Mouse (Mus musculus) MEL (cell line): ENCODE measurements around the gene Gzmm. TPM values are rescaled to one million over a fixed set of nuclear protein-coding genes. Genes with fewer than 3 reads are reported as not detected.

ENCODE experiments used
- DNase-seq: peaks from one replicate; pipeline ENCODE4 v3.0.0; 2011; ENCODE audit warnings: low read depth, low spot score
- H3K27ac ChIP-seq: 2 replicates; pipeline ENCODE4 v1.5.1; 2012; ENCODE audit warnings: low read depth, mild to moderate bottlenecking, control low read depth, low read length, moderate library complexity; ENCODE audit not compliant: control insufficient read depth
- H3K27me3 ChIP-seq, 2 experiments: fragments of 150-350 bp in 1 of 2; sonication (generic) in 1 of 2; 2 replicates each; pipeline ENCODE4 v1.6.1; 2012; ENCODE audit warnings: low read length in 2 of 2, mild to moderate bottlenecking in 2 of 2, improper control_type of control experiment in 1 of 2, moderate library complexity in 1 of 2; ENCODE audit not compliant: insufficient read depth in 2 of 2, control insufficient read depth in 1 of 2
- H3K36me3 ChIP-seq, 2 experiments: 2 replicates each; pipeline ENCODE4 v1.6.1; 2012 to 2014; ENCODE audit warnings: low read length in 2 of 2, improper control_type of control experiment in 1 of 2, inconsistent platforms in 1 of 2, mild to moderate bottlenecking in 1 of 2; ENCODE audit not compliant: insufficient read depth in 2 of 2, control insufficient read depth in 1 of 2
- H3K4me1 ChIP-seq, 2 experiments: fragments of 150-350 bp in 1 of 2; sonication (generic) in 1 of 2; 2 replicates each; pipeline ENCODE4 v1.6.1; 2012; ENCODE audit warnings: low read length in 2 of 2, improper control_type of control experiment in 1 of 2, mild to moderate bottlenecking in 1 of 2; ENCODE audit not compliant: insufficient read depth in 2 of 2, control insufficient read depth in 1 of 2
- H3K4me3 ChIP-seq, 2 experiments: fragments of 150-350 bp in 1 of 2; sonication (generic) in 1 of 2; 2 replicates each; pipeline ENCODE4 v1.5.1; 2012; ENCODE audit warnings: low read depth in 2 of 2, low read length in 2 of 2, mild to moderate bottlenecking in 2 of 2, moderate library complexity in 2 of 2, control low read depth in 1 of 2, improper control_type of control experiment in 1 of 2; ENCODE audit not compliant: control insufficient read depth in 1 of 2, insufficient read depth in 1 of 2
- H3K79me2 ChIP-seq: 2 replicates; pipeline ENCODE4 v1.6.1; 2012; ENCODE audit warnings: mild to moderate bottlenecking, low read length, moderate library complexity; ENCODE audit not compliant: control insufficient read depth, poor library complexity, insufficient read depth
- H3K9ac ChIP-seq: 2 replicates; pipeline ENCODE4 v1.6.1; 2012; ENCODE audit warnings: low read depth, mild to moderate bottlenecking, control low read depth, low read length, moderate library complexity; ENCODE audit not compliant: control insufficient read depth, poor library complexity, severe bottlenecking
- H3K9me3 ChIP-seq: fragments of 150-350 bp; sonication (generic); replicated peaks from 2 replicates; pipeline ENCODE4 v1.6.1; 2012; ENCODE audit warnings: mild to moderate bottlenecking, low read length, improper control_type of control experiment, moderate library complexity; ENCODE audit not compliant: insufficient read depth
- BHLHE40 ChIP-seq: IDR thresholded peaks from 2 replicates; pipeline ENCODE4 v1.6.1; 2012; ENCODE audit warnings: low read depth, mild to moderate bottlenecking, inconsistent platforms, low read length, improper control_type of control experiment, borderline replicate concordance
- CTCF ChIP-seq, 3 experiments: IDR thresholded peaks in 2 of 3; conservative IDR thresholded peaks in 1 of 3; 2 replicates each; pipeline ENCODE4 v1.5.1; 2011 to 2012; ENCODE audit warnings: low read length in 3 of 3, low read depth in 2 of 3, mild to moderate bottlenecking in 2 of 3, improper control_type of control experiment in 1 of 3, inconsistent platforms in 1 of 3, mixed read lengths in 1 of 3, moderate library complexity in 1 of 3; ENCODE audit not compliant: control insufficient read depth in 1 of 3, insufficient read depth in 1 of 3, poor library complexity in 1 of 3, severe bottlenecking in 1 of 3
- ELF1 ChIP-seq: IDR thresholded peaks from 2 replicates; pipeline ENCODE4 v1.6.1; 2014; ENCODE audit warnings: low read depth, mild to moderate bottlenecking, inconsistent platforms, low read length, improper control_type of control experiment, moderate library complexity
- EP300 ChIP-seq, 2 experiments: IDR thresholded peaks; 2 replicates each; pipeline ENCODE4 v1.6.1; 2011; ENCODE audit warnings: improper control_type of control experiment in 2 of 2, low read length in 2 of 2, low read depth in 1 of 2, mild to moderate bottlenecking in 1 of 2
- GATA1 ChIP-seq: IDR thresholded peaks from 2 replicates; pipeline ENCODE4 v1.6.1; 2011; ENCODE audit warnings: low read depth, low read length, improper control_type of control experiment
- KAT2A ChIP-seq: conservative IDR thresholded peaks from 2 replicates; pipeline ENCODE4 v1.6.1; 2012; ENCODE audit warnings: low read depth, low read length, improper control_type of control experiment, inconsistent platforms
- MAFK ChIP-seq: IDR thresholded peaks from 2 replicates; pipeline ENCODE4 v1.6.1; 2011; ENCODE audit warnings: low read depth, mild to moderate bottlenecking, low read length, improper control_type of control experiment, borderline replicate concordance
- MAZ ChIP-seq: IDR thresholded peaks from 2 replicates; pipeline ENCODE4 v1.6.1; 2012; ENCODE audit warnings: low read depth, mild to moderate bottlenecking, inconsistent platforms, low read length, improper control_type of control experiment
- MXI1 ChIP-seq: IDR thresholded peaks from 2 replicates; pipeline ENCODE4 v1.6.1; 2011; ENCODE audit warnings: mild to moderate bottlenecking, low read depth, low read length, improper control_type of control experiment
- RAD21 ChIP-seq: IDR thresholded peaks from 2 replicates; pipeline ENCODE4 v1.6.1; 2011; ENCODE audit warnings: mild to moderate bottlenecking, low read depth, low read length, improper control_type of control experiment
- RCOR1 ChIP-seq: IDR thresholded peaks from 2 replicates; pipeline ENCODE4 v1.6.1; 2012; ENCODE audit warnings: low read depth, mild to moderate bottlenecking, inconsistent platforms, low read length, improper control_type of control experiment
- SMC3 ChIP-seq: IDR thresholded peaks from 2 replicates; pipeline ENCODE4 v1.6.1; 2011; ENCODE audit warnings: low read depth, low read length, improper control_type of control experiment
- USF2 ChIP-seq, 2 experiments: IDR thresholded peaks; 2 replicates each; pipeline ENCODE4 v1.6.1; 2011 to 2012; ENCODE audit warnings: improper control_type of control experiment in 2 of 2, low read length in 2 of 2, borderline replicate concordance in 1 of 2, inconsistent platforms in 1 of 2, low read depth in 1 of 2, mild to moderate bottlenecking in 1 of 2; ENCODE audit not compliant: insufficient read depth in 1 of 2
- ZKSCAN1 ChIP-seq: IDR thresholded peaks from 2 replicates; pipeline ENCODE4 v1.6.1; 2012; ENCODE audit warnings: low read depth, mild to moderate bottlenecking, inconsistent platforms, low read length, improper control_type of control experiment, moderate library complexity
- ZNF384 ChIP-seq: IDR thresholded peaks from 2 replicates; pipeline ENCODE4 v1.6.1; 2012; ENCODE audit warnings: low read depth, mild to moderate bottlenecking, inconsistent platforms, low read length, improper control_type of control experiment
- polyA plus RNA-seq, 2 experiments: library from polyadenylated mRNA; stranded (reverse) in 1 of 2; unstranded in 1 of 2; fragments of >175 nt in 1 of 2; fragments of >200 nt in 1 of 2; gene quantifications; 2 replicates each; pipeline versions ENCODE4 v1.2.1 to v1.2.4; 2012; ENCODE audit warnings: low replicate concordance in 2 of 2, low read depth in 1 of 2; ENCODE audit not compliant: insufficient read length in 2 of 2, insufficient read depth in 1 of 2, missing spikeins in 1 of 2
- total RNA-seq: library from RNA; depleted of rRNA; stranded (reverse); fragments of 300-350 nt; gene quantifications from 2 replicates; pipeline ENCODE4 v1.2.3, GENCODE M21; 2012

Gzmm gene
- total and polyA plus RNA-seq, 3 experiments: 2.3 to 2.5 TPM; not detected in 1

- no peaks in the 10 kb centered on the region for H3K9me3 ChIP-seq
- H3K4me1 ChIP-seq: peaks cover 2 to 13% of the 10 kb centered on the region in 2 experiments; a peak in 3 of 4 replicates
- H3K9ac ChIP-seq: no peak overlapping the region
- H3K36me3 ChIP-seq: peaks cover 3 to 4% of the 10 kb centered on the region in 2 experiments; a peak in 2 of 4 replicates
- H3K27me3 ChIP-seq: no peaks in the 10 kb centered on the region
- no peak overlapping the region for H3K4me3 ChIP-seq
- DNase-seq: no peak
- no peak overlapping the region for H3K27ac ChIP-seq
- no peak for TF ChIP-seq RCOR1
- no peak for TF ChIP-seq BHLHE40
- H3K79me2 ChIP-seq: peaks cover 27% of the 10 kb centered on the region
These were observed 1.3 kb upstream of the Gzmm start for GRCm38 (mm10) chr10:79687513-79687912.

- no peak for TF ChIP-seq MXI1
- Histone ChIP-seq H3K9me3 (no peaks in the 10 kb centered on the region), H3K9ac (no peak overlapping the region), H3K4me1 (peaks cover 0 to 2% of the 10 kb centered on the region in 2 experiments; a peak in 1 of 4 replicates), H3K27ac (no peak overlapping the region), H3K27me3 (no peaks in the 10 kb centered on the region), H3K36me3 (peaks cover 0 to 3% of the 10 kb centered on the region in 2 experiments; a peak in 2 of 4 replicates), H3K79me2 (peaks cover 11% of the 10 kb centered on the region), H3K4me3 (no peak overlapping the region)
- DNase-seq: no peak
These were observed 358 bp downstream of the Gzmm start for GRCm38 (mm10) chr10:79689178-79689577.

- Histone ChIP-seq H3K27me3 (no peaks in the 10 kb centered on the region), H3K27ac (no peak overlapping the region)
These were observed 3.2 kb downstream of the Gzmm start for GRCm38 (mm10) chr10:79691986-79692548.

GRCm38 (mm10) chr10:79693580-79694378, 5.0 kb downstream of the Gzmm start:
- no peaks in the 10 kb centered on the region for H3K9me3 ChIP-seq
- no peaks in the 10 kb centered on the region for H3K36me3 ChIP-seq
- no peaks in the 10 kb centered on the region for H3K4me1 ChIP-seq
- no peak overlapping the region for H3K4me3 ChIP-seq
- no peaks in the 10 kb centered on the region for H3K79me2 ChIP-seq
- H3K27ac ChIP-seq: no peak overlapping the region
- no peak for DNase-seq
- no peak overlapping the region for H3K9ac ChIP-seq
- TF ChIP-seq MAZ (no peak), MAFK (no peak), USF2 (IDR thresholded peaks at IDR 0.05; ENCODE audit: borderline replicate concordance in 1 of 2, insufficient read depth in 1 of 2, low read depth in 1 of 2, low read length in 2 of 2) (no peak), KAT2A (no peak), RAD21 (no peak), GATA1 (no peak), ZKSCAN1 (no peak), ELF1 (no peak), ZNF384 (no peak), SMC3 (no peak)
- H3K27me3 ChIP-seq: no peaks in the 10 kb centered on the region

More at GRCm38 (mm10) chr10:79691986-79692548, 3.2 kb downstream of the Gzmm start:
- no peaks in the 10 kb centered on the region for H3K79me2 ChIP-seq
- H3K36me3 ChIP-seq: no peaks in the 10 kb centered on the region
- no peak for TF ChIP-seq EP300 (IDR thresholded peaks at IDR 0.05; ENCODE audit: low read depth in 1 of 2, low read length in 2 of 2)
- TF ChIP-seq CTCF (IDR thresholded peaks at IDR 0.05 in 2 of 3, conservative IDR thresholded peaks at IDR 0.05 in 1 of 3; ENCODE audit: control insufficient read depth in 1 of 3, insufficient read depth in 1 of 3, low read depth in 2 of 3, low read length in 3 of 3, poor library complexity in 1 of 3, severe bottlenecking in 1 of 3): peak; percentile 42 to 43 (median 43)
- no peaks in the 10 kb centered on the region for H3K9me3 ChIP-seq
- no peak overlapping the region for H3K9ac ChIP-seq
- H3K4me1 ChIP-seq: no peaks in the 10 kb centered on the region
- H3K4me3 ChIP-seq: no peak overlapping the region
- DNase-seq: peak; percentile 49
